Mouse (Mus musculus) lung, embryonic 16.5 days (tissue): ENCODE data around the gene Spata3. TPM values are rescaled to one million over a fixed set of nuclear protein-coding genes. Genes with fewer than 3 reads are reported as not detected.

Experiments used
- ATAC-seq: fragments of 200-750 bp; cut with Nextera tagmentation; 2 replicates; pipeline ENCODE4 v1.8.0; 2017; ENCODE audit warnings: low read depth, mild to moderate bottlenecking, moderate library complexity
- H3K27ac ChIP-seq: fragments of 300-500 bp; sonication (generic); 2 replicates; pipeline ENCODE4 v1.5.1; 2014; ENCODE audit warnings: mild to moderate bottlenecking, control low read depth, low read length
- H3K27me3 ChIP-seq: fragments of 300-500 bp; sonication (generic); 2 replicates; pipeline ENCODE4 v1.6.1; 2014; ENCODE audit warnings: low read depth, low read length, mixed read lengths; ENCODE audit not compliant: control insufficient read depth, insufficient read depth
- H3K36me3 ChIP-seq: fragments of 300-500 bp; sonication (generic); 2 replicates; pipeline ENCODE4 v1.6.1; 2014; ENCODE audit warnings: low read length; ENCODE audit not compliant: control insufficient read depth, insufficient read depth
- H3K4me1 ChIP-seq: fragments of 300-500 bp; sonication (generic); replicated peaks from 2 replicates; pipeline ENCODE4 v1.6.1; 2014; ENCODE audit warnings: low read length, mixed read lengths; ENCODE audit not compliant: control insufficient read depth, insufficient read depth
- H3K4me2 ChIP-seq: fragments of 300-500 bp; sonication (generic); 2 replicates; pipeline ENCODE4 v1.6.1; 2014; ENCODE audit warnings: low read depth, low read length, control low read depth
- H3K4me3 ChIP-seq: fragments of 300-500 bp; sonication (generic); 2 replicates; pipeline ENCODE4 v1.5.1; 2014; ENCODE audit warnings: mild to moderate bottlenecking, low read length, control low read depth
- H3K9ac ChIP-seq: fragments of 300-500 bp; sonication (generic); 2 replicates; pipeline ENCODE4 v1.6.1; 2014; ENCODE audit warnings: low read length, control low read depth
- H3K9me3 ChIP-seq: fragments of 300-500 bp; sonication (generic); 2 replicates; pipeline ENCODE4 v1.6.1; 2016; ENCODE audit warnings: low read length; ENCODE audit not compliant: control insufficient read depth
- WGBS: fragments of 180-500 bp; shearing (Covaris S2); extraction: QIAGEN DNeasy Blood & Tissue Kit; methylation state at CpG from one replicate; pipeline ENCODE4 v1.1.7; 2014; 5-methylcytosine and 5-hydroxymethylcytosine counted together
- polyA plus RNA-seq: library from polyadenylated mRNA; unstranded; fragments of >200 nt; fragmentation: Nextera tagmentation; extraction: Ambion mirVana; gene quantifications from 2 replicates; pipeline ENCODE4 v1.2.1, GENCODE M21; 2015

The Spata3 gene
- polyA plus RNA-seq, 1 experiment from 2014 or later = not detected

DNA sequence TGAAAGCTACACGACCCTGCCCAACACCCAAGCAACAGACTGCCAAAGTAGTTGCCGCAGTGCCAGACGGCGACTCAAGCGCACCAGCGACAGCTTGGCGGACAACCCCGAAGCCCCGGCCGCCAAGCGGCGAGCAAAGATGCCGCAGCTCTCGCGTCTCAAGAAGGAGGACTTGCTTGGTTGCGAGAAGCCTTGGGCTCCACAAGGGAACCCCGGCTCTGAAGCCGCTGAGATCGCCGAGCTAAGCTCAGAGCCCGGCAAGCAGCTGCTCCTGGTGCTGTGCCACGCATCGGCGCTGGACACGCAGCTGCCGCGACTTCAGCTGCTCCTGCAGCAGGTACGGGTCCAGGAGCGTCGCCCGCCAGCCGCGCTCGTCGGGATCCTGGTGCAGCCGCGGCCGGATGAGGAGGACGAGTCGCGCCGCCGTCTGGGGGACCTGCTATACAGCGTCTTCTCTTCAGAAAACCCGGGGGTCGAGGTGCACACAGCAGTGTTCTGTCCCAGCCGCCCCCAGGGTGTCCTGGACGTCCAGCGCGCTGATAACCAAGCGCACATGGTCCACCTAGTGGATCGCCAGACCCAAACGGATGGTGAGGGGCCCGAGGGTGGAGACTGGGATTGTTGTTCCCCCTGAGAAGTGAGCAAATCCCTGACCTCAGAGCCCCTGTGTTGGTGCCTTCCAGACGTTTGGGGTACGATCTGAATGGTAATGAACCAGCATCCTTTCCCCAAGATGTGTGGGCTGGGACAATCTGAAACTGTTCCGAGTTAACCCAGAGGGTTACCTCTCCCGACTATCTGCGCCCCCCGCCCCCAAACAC is 1.8 kb downstream of the Spata3 start:
- Histone ChIP-seq H3K9ac (peak overlapping the region; percentile 64), H3K36me3 (no peaks in the 10 kb centered on the region), H3K9me3 (no peaks in the 10 kb centered on the region), H3K4me3 (peak overlapping the region; percentile 53), H3K4me2 (peak overlapping the region; percentile 87), H3K4me1 (peaks cover 3% of the 10 kb centered on the region; the same call in 1 of the 2 replicates), H3K27ac (no peak overlapping the region), H3K27me3 (peaks cover 20% of the 10 kb centered on the region)
- ATAC-seq = peak; percentile 60
- WGBS = 3% methylated on average over 54 of the region's 60 CpGs

DNA sequence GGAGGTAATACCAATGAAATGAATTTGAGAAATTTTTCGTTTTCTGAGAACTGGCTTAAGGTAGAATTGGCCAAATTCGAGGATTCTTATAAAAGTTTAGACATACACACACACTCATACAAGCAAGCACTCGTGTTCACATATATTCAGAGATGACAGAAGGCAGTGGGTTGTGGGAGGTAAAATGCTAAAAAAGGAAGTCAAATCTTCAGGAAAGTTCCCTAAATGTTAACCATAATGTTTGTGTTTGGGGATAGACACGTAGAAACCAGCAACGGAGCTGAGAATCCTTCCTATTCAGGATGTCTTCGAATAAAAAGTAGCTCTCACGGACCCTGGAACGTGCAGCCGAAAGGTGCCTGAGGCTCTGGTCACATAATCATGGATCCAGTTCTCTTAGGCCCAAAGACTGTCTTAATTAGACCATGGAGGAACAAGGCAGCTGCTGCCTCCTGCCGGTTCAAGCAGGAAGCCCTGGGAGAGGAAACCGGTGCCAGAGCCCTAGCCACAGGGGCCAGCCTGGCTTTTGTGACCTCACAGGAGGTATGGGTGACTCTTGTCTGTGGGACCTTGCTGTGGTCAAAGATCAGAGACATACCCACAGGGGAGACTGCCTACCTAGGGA is 4.9 kb downstream of the Spata3 start:
- Histone ChIP-seq H3K4me1 (peaks cover 3% of the 10 kb centered on the region; the same call in 1 of the 2 replicates), H3K27me3 (peaks cover 20% of the 10 kb centered on the region), H3K27ac (no peak overlapping the region), H3K4me2 (no peak overlapping the region), H3K9ac (no peak overlapping the region), H3K4me3 (no peak overlapping the region), H3K9me3 (no peaks in the 10 kb centered on the region), H3K36me3 (no peaks in the 10 kb centered on the region)
- ATAC-seq = no peak
- 69% methylated on average over 11 of the region's 11 CpGs for WGBS

GRCm38 (mm10) chr1:86032273-86032987 is 15.8 kb downstream of the Spata3 start:
- no peak overlapping the region for H3K27ac ChIP-seq
- no peaks in the 10 kb centered on the region for H3K36me3 ChIP-seq
- H3K27me3 ChIP-seq = no peaks in the 10 kb centered on the region; the same call in 1 of the 2 replicates
- no peak overlapping the region for H3K4me2 ChIP-seq
- no peaks in the 10 kb centered on the region for H3K4me1 ChIP-seq
- H3K4me3 ChIP-seq = no peak overlapping the region
- no peak for ATAC-seq
- no peaks in the 10 kb centered on the region for H3K9me3 ChIP-seq
- no peak overlapping the region for H3K9ac ChIP-seq
- 14% methylated on average over 11 of the region's 11 CpGs for WGBS

DNA sequence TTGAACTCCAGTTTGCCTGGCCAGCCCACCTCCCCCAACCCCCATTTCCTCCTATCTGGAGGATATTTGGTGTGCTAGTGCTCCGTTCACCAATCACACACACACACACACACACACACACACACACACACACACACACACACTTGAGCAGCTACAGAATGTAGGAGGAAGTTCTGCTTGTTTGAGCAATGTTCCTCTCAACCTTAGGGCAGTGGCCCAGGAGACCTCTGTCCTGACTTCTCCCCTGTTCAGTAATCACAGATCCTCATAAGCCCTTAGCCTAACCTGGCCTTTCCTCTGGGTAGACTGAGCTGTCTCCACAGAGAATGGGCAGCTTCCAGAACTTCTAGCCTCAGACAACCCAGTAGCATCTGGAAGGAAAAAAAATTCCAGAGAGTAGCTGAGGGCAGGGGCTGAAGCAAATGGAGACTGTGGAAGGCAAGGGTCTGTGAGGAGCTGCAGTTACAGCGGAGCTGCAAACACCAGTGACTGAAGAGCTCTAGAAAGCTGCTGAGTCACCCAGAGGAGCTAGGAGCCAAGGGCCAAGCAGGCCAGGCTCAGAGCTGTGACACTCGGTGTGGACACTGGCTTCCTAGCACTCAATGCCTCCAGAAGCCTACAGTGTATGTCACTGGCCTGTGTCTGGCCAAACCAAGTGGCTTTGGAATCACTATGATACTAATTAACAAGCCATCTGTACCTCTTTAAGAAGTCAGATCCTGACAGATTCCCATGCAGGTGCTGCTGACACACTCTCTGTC is 21.8 kb downstream of the Spata3 start:
- H3K4me3 ChIP-seq = no peak overlapping the region
- peak overlapping the region; percentile 61; the same call in 1 of the 2 replicates for H3K27ac ChIP-seq
- peaks cover 4% of the 10 kb centered on the region; the same call in 1 of the 2 replicates for H3K9me3 ChIP-seq
- no peaks in the 10 kb centered on the region for H3K36me3 ChIP-seq
- 41% methylated on average over 3 of the region's 3 CpGs for WGBS
- H3K4me2 ChIP-seq = no peak overlapping the region
- H3K4me1 ChIP-seq = no peaks in the 10 kb centered on the region
- no peaks in the 10 kb centered on the region for H3K27me3 ChIP-seq
- ATAC-seq = peak; percentile 78
- H3K9ac ChIP-seq = no peak overlapping the region

- Histone ChIP-seq H3K4me1 (no peaks in the 10 kb centered on the region), H3K9ac (no peak overlapping the region), H3K9me3 (peaks cover 4% of the 10 kb centered on the region; the same call in 1 of the 2 replicates), H3K27me3 (peaks cover 12% of the 10 kb centered on the region), H3K36me3 (no peaks in the 10 kb centered on the region), H3K27ac (no peak overlapping the region), H3K4me2 (no peak overlapping the region), H3K4me3 (no peak overlapping the region)
- ATAC-seq = no peak
- WGBS = 51% methylated on average over 4 of the region's 4 CpGs
Observed at GRCm38 (mm10) chr1:86040131-86040530, 23.5 kb downstream of the Spata3 start.

DNA sequence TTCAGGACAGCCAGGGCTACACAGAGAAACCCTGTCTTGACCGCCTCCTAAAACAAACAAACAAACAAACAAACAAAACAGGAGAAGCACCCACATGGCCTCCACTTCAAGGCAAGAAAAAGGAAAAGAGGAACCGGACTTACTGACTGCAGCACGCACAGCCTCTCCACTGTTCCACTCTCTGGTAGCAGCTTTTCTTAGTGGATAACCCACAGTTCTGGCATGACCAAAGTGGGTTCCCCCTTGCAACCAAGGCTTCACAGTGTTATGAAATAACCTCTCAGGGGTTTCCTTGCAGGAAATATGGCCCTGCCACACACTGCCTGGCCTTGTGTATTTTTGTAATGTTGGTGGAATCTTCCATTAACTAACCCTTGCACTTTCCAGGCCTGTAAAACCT is 24.2 kb downstream of the Spata3 start:
- Histone ChIP-seq H3K36me3 (no peaks in the 10 kb centered on the region), H3K4me2 (no peak overlapping the region), H3K9ac (no peak overlapping the region), H3K4me3 (no peak overlapping the region), H3K9me3 (peaks cover 4% of the 10 kb centered on the region; the same call in 1 of the 2 replicates), H3K27me3 (peaks cover 19% of the 10 kb centered on the region), H3K27ac (no peak overlapping the region), H3K4me1 (no peaks in the 10 kb centered on the region)
- 83% methylated on average over 3 of the region's 3 CpGs for WGBS
- no peak for ATAC-seq

DNA sequence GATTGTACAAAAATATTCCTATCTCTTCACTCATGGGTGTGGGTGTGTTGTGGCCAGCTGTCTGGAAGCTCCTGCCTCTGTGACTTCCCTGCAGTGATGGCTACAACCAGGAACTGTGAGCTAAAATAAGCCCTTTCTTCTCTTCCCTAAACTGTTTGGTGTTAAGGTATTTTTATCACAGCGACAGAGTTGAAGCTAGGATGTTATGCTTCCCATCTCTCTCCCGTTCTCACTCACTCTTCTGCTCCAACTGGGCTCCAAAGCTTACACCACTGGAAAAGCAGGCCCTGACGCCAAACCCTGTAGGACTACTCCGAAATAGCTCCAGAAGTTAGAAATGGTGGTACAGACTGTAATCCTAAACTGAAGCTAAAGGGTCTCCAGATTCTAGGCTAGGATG is 28.4 kb downstream of the Spata3 start:
- 59% methylated on average over 4 of the region's 4 CpGs for WGBS
- no peak for ATAC-seq

DNA sequence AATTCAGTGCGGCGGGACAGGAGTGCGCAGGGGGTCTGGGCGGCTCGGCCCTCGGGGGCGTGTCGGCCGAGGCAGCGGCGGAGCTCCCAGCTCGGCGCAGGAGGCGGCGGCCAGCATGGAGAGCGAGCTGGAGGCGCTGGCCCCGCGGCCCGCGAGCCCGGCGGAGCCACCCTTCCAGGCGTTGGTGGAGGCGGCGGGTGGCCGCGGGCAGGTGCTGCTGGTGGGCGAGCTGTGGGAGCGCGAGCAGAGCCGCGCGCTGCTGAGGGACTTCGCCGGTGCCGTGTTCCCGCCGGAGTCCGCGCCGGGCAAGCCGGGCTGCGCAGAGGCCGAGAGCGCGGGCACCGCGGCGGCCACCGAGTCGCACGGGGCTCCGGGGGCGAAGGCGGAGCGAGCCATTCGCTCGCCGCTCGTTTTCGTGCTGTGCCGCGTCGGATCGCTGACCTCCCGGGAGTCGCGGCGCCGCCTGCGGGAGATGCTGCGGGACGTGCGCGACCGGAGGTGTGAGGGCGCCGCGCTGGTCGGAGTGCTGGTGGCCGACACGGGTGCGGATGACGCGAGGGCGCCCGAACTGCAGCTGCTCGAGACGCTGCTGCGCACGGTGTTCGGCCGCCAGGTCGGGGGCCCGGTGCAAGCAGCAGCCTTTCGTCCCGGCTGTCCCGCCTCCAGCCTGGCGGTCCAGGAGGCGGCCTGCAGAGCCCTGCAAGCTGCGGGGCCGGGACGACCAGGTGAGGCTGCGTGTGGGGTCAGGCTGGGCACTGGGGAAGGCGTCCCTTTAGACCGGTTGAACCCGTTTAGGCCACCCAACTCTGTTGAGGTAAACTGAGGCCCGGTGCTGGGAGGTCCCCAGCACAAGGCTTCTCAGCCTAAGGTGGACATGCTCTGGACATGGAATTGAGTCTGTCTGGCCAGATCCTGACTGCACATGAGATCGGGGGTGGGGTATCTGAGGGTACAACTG is 29.5 kb downstream of the Spata3 start, which contains the start of gene 2810459M11Rik:
Gene 2810459M11Rik (plus strand): TSS at position 16 of the 958 bp plus-strand sequence.
- H3K4me3 ChIP-seq = peak within 1 kb of the TSS; percentile 57

More for the DNA sequence above, 28.4 kb downstream of the Spata3 start:
- Histone ChIP-seq H3K4me2 (no peak overlapping the region), H3K4me3 (no peak overlapping the region), H3K27me3 (peaks cover 44% of the 10 kb centered on the region), H3K27ac (no peak overlapping the region), H3K4me1 (peaks cover 11% of the 10 kb centered on the region), H3K9me3 (peaks cover 4% of the 10 kb centered on the region; the same call in 1 of the 2 replicates), H3K9ac (no peak overlapping the region), H3K36me3 (no peaks in the 10 kb centered on the region)

More for the DNA sequence above, 29.5 kb downstream of the Spata3 start, which contains the start of gene 2810459M11Rik:
- H3K4me1 ChIP-seq = peaks cover 11% of the 10 kb centered on the region
- peaks cover 4% of the 10 kb centered on the region; the same call in 1 of the 2 replicates for H3K9me3 ChIP-seq
- peak within 1 kb of the TSS; percentile 64 for H3K9ac ChIP-seq
- H3K27me3 ChIP-seq = peaks cover 44% of the 10 kb centered on the region
- H3K4me2 ChIP-seq = peak within 1 kb of the TSS; percentile 97
- no peaks in the 10 kb centered on the region for H3K36me3 ChIP-seq
- ATAC-seq = peak; percentile 67
- H3K27ac ChIP-seq = no peak within 1 kb of the TSS
- WGBS = 1% methylated on average over 93 of the region's 110 CpGs
